Mouse (Mus musculus) c-Kit-positive CD71-positive TER-119-positive erythroid progenitor cells, embryonic 14.5 days (primary cell): Measurements from ENCODE around the gene Tmem229a.

ENCODE experiments used
- DNase-seq: peaks from one replicate; pipeline ENCODE4 v3.0.0-alpha.2; 2013; ENCODE audit warnings: low spot score

Tmem229a gene

GRCm38 (mm10) chr6:24955946-24956585, at the start of gene Tmem229a:
TSS of gene Tmem229a (minus strand) at chr6:24956297.
- no peak for DNase-seq

GRCm38 (mm10) chr6:24993754-24994153, 37.7 kb upstream of the Tmem229a start:
- DNase-seq: no peak

- no peak for DNase-seq
Measured at GRCm38 (mm10) chr6:24989836-24990235, 33.7 kb upstream of the Tmem229a start.

GRCm38 (mm10) chr6:24976176-24976575, 20.1 kb upstream of the Tmem229a start:
- DNase-seq: no peak

- no peak for DNase-seq
Measured at GRCm38 (mm10) chr6:24968471-24969223, 12.6 kb upstream of the Tmem229a start.

GRCm38 (mm10) chr6:24967726-24968125, 11.6 kb upstream of the Tmem229a start:
- no peak for DNase-seq

GRCm38 (mm10) chr6:24966010-24966682, 10.0 kb upstream of the Tmem229a start:
- DNase-seq: no peak

GRCm38 (mm10) chr6:24963754-24964153, 7.7 kb upstream of the Tmem229a start:
- DNase-seq: no peak

- DNase-seq: no peak
Measured at GRCm38 (mm10) chr6:24956586-24956973, 483 bp upstream of the Tmem229a start.

GRCm38 (mm10) chr6:24955131-24955945, 759 bp downstream of the Tmem229a start:
- DNase-seq: no peak

GRCm38 (mm10) chr6:24954126-24954525, 2.0 kb downstream of the Tmem229a start:
- no peak for DNase-seq

GRCm38 (mm10) chr6:24952341-24952740, 3.8 kb downstream of the Tmem229a start:
- DNase-seq: no peak

GRCm38 (mm10) chr6:24950669-24951068, 5.4 kb downstream of the Tmem229a start:
- DNase-seq: no peak

GRCm38 (mm10) chr6:24925076-24925785, 30.9 kb downstream of the Tmem229a start:
- DNase-seq: no peak

- DNase-seq: no peak
Measured at GRCm38 (mm10) chr6:24913591-24913990, 42.5 kb downstream of the Tmem229a start.

- no peak for DNase-seq
Measured at GRCm38 (mm10) chr6:24910728-24911105, 45.4 kb downstream of the Tmem229a start.

GRCm38 (mm10) chr6:24910016-24910727, 45.9 kb downstream of the Tmem229a start:
- DNase-seq: no peak

- no peak for DNase-seq
Measured at GRCm38 (mm10) chr6:24907824-24908223, 48.3 kb downstream of the Tmem229a start.

GRCm38 (mm10) chr6:24905101-24905500, 51.0 kb downstream of the Tmem229a start:
- no peak for DNase-seq
